Mouse (Mus musculus): ENCODE data around the gene Gjd2.

Gene Gjd2

DNA sequence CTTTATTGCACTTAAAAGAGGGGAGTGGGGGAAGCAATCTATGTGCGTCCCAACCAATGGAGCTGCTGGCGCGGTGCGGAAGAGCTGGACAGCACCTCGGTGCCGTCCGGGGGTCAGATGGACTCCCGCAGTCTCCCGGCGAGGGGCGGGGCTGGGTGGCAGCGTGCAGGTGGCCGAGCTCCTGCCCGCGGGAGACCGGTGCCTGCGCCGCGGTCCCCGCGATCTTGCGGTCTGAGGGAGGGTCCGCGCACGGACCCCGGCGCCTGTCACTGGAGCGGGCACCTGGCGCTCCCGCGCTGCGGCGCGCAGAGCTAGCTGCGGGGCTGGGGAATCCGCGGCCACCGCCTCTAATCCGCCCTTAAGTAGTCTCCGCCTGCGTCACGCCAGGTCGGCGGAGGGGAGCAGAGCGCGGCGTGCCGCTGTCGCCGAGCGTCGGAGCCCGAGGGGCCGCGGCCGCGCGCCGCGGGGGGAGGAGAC is at the start of gene Gjd2:
TSS of gene Gjd2 (minus strand) at position 325 of the 477 bp plus-strand sequence.
- DNase-seq: no peak

DNA sequence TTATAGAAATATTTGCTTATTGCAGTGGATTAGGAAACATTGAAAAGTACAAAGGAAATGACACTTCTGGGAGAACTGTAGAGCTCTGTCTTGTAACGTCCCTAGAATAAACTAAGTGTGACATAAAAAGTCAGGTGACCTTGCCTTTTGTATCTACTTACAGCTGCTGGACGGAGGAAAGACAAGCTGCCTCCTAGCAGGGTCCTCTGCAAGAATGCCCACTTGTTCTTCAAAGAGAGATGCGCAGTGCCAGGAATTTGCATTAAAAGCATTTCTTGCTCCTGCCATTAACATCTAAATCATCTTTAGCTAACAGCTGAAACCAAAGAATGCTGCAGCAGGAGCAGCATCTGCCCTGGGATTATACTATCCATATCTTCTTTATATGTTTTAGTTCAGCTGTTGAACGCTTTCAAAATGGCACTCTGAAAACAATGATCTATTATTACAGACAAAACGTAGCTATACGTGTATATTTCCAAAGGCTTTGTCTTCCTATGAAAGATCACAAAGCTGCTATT is 46.7 kb upstream of the Gjd2 start:
- no peak for DNase-seq

DNA sequence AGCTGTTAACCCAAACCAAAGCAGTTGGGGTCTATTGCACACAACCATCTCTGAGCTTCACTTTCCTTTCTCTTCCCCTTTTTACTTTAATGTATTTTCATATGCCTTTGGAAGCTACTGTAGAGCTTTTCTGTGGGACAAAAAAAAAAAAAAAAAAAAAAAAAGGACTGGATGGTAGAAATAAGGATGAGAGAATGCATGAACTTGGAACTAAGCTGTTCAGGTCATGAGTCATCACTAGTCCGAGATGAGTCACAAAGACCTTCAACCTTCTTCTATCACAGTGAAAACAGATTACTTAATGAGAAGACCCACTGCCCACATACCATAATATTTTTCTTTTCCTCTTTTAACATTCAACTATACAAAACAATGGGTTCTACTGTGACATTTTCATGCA is 46.2 kb upstream of the Gjd2 start:
- no peak for DNase-seq

DNA sequence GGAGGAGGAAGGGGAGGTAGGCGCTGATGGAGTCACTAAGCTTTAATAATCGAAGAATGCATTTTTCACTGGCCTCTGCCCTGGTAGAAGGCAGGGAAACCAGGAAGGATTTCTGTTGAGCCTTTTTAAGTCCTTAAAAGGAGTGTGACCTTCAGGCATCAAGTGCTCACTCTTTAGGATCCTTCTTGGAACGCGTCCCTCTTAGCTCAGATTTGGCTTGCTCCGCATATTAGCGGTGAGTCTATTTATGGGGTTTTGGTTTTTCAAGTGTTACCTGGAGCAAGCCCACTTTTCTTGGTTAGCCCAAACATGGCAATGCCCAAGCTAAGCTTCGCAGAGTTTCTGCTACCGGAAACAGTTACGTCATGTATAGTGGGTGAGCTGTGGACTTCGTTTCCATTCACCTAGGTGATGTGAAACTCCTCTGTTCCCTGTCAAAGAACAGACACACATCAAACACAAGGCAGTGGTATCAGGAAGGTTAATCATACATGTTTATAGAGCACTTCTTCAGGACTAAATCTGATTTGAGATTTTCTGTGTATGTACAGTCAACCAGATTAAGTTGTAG is 44.9 kb upstream of the Gjd2 start:
- no peak for DNase-seq

DNA sequence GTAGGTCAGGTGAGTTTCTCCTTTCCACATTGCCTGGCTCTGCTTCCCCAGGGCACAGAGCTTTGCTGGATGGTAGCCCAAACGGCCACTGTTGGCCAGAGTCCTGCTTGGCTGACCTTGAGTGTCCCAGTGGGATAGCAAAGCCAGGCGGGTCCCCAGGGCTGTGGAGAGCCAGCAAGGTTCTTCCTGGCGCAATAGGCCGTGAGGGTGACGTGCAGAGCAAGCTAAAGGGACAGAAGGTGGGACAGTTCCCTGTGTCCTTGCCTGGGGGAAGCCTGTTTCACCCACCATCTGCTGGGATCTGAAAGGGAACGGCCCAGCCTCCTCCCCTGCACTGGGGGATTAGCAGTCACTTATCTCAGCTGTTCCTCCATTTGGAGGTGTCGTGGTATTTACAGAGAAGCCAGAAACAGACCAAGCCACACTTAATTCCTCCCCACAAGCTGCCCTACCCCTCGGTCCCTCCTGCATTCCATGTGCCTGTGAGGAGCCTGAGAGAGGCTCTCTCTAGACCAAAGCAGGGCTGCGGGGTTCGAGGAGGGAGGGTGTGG is 44.0 kb upstream of the Gjd2 start:
- DNase-seq: peak; percentile 14

DNA sequence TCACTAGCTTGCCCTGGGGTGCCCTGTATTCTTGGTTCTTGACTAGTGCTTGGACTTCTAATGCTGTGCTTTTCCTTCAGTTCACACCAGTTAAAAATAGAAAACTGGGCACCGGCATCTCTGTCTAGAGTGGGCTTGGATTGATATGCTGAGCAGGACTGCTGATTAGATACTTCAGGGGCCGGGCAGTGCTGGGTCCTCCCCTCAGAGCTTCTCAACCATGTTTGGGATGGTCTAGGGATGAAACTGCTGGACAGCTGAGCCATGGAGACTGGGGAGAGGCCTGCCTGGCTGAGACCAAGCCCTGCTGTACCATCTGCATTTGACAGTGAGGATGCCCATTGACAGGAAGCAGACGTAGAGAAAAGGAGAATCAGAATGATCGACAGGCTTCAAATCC is 40.7 kb upstream of the Gjd2 start:
- DNase-seq: no peak

DNA sequence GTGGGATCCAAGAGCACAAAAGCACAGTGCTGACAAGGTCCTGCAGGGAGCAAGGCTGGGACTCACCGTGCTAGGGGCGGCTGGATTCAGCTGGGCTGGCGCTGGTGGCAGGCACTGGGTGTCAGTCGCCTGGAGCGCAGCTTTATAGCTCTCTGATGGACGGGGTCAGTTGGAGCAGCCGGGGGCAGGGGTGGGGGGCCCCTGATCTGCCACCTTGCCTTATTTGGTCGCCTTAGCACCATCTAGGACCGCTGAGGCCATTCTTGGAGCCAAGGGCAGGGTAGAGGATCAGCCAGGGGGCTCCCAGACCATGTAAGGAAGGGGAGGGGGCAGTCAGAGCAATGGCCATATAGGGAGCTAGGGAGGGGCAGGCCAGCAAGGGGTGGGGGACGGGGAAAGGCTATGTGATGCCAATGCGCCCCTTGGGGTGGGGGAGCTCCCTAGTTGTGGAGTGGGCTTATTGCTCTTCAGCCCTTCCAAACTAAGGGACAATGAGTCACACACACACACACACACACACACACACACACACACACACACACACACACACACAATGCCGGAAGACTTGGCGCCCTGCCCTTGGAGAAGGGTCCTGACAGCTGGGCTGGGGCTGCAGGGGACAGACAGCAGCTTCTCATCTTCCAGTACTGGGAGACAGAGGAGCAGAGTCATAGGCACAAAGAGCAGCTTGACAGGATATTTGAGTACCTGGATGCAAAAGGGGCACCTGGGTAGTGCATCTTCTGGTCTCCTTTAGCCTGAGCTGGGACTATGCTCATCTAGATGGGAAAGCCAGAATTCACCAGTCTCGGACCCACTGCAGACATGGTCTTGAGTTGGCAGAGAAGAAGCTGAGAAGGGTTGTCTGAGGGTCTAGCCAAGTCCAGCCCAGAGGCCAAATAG is 39.5 kb upstream of the Gjd2 start, which contains the start of gene Actc1:
TSS of gene Actc1 (minus strand) at position 853 of the 903 bp plus-strand sequence.
- DNase-seq: no peak

DNA sequence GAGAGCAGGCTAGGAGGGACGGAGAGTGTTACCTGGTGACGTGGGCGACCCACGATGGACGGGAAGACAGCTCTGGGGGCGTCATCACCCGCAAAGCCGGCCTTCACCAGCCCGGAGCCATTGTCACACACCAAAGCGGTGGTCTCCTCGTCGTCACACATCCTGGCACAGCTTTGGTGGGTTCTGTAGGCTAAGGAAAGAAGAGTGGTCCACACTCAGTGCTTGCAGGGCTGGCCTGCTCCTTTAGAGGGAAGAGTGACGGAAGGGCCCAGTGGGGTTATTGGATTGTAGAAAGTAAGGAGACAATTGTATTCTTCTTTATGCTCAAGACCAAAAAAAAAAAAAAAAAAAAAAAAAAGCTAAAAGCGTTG is 38.4 kb upstream of the Gjd2 start:
- DNase-seq: no peak

DNA sequence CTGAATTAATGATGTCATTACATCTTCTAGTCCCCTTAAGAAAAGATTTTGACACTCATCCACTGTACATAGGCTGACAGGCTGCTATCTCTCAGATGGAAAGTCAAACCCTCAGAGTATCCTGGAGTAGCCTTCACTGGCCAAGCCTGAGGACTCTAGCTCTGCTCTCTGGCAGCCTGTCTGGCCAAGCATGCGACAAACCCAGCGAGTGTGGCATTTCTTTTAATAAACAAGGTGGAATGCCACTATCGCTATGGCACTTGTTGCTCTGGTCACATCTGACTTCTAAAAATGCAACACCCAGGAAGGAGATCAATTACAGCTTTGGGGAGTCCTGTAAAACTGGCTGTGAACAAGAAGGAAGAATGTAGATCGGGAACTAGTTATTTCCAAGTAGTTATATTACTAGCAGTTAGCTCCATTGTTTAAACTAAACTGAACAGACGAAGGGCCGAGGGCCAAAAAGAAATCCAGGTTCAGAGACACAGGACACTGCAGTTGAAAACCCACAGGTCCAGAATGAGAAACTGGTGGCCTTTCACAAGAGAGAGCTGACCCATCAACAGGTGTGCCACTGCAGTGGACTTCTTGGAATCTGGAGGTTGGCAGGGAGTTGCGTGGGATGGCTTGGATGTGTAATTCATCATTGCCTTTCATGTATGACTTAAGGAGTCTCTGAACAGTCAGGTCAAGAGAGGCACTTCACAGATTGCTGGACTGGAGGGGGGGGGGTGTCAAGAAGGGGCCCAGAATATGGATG is 37.9 kb upstream of the Gjd2 start:
- DNase-seq: no peak

DNA sequence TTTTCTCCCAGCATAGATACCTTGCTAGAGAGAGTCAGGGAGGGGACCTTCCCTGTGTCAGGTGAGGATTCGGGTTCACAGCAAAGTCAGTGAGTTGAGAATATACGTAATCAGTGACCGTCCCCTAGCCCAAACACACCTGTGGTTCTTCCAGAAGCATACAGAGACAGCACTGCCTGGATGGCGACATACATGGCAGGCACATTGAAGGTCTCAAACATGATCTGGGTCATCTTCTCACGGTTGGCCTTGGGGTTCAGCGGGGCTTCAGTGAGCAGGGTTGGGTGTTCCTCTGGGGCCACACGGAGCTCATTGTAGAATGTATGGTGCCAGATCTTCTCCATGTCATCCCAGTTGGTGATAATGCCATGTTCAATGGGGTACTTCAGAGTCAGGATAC is 36.7 kb upstream of the Gjd2 start:
- DNase-seq: no peak

DNA sequence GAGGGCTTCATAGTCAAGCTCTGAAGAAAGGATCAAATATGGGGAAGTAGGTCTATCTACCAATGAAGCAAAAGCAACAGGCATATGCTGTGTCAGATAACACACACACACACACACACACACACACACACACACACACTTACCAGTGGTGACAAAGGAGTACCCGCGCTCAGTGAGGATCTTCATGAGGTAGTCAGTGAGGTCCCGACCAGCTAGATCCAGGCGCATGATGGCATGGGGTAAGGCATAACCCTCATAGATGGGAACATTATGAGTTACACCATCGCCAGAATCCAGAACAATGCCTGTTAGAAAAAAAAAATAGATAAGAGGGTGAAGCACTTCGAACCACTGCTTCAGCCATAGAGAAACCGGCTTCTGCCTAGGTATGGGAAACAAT is 36.0 kb upstream of the Gjd2 start:
- DNase-seq: no peak

DNA sequence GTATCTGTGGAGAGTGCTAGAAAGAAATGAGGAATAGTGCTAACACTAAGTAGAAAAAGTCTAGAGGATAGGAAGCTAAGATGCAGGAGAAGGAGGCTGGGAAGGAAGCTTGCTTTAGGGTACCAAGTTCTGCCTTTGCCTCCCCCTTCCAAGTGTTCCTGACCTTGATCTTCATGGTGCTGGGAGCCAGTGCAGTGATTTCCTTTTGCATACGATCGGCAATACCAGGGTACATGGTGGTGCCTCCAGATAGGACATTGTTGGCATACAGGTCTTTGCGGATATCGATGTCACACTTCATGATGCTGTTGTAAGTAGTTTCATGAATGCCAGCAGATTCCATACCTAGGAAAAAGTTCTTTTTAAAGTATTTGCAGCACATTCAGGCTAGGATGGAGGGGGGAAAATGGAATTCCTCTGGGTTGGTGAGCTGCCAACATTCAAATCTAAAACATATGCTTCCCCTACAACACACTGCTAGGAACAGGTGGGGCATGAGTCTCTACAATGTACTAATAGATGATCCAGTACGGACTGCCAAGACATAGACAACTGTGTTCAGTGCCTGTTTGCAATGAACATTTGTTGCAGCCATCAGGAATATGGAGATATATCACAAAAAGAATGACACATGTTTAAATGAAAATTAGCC is 34.7 kb upstream of the Gjd2 start:
- DNase-seq: no peak

DNA sequence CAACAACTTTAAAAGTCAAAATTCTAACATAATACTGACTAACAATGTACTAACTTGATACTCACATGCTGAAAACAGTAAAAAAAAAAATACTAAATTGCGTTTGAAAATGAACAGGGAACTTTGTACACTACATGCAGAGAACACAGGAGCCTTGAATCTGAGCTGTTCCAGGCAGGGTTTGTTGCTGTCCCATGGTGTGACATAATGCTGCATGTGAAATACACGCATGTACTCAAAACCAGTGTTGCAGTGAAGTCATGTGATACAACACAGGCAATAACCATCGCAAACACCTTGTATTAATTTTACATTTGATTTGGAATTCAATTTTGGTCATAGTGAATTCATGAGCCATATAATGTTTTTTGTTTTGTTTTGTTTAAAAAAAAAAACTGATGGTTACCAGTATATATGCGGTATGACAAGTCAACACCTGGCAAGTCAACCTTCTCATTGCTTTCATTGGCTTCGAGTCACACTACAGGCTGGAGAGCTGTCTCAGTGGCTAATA is 32.8 kb upstream of the Gjd2 start:
- DNase-seq: no peak

DNA sequence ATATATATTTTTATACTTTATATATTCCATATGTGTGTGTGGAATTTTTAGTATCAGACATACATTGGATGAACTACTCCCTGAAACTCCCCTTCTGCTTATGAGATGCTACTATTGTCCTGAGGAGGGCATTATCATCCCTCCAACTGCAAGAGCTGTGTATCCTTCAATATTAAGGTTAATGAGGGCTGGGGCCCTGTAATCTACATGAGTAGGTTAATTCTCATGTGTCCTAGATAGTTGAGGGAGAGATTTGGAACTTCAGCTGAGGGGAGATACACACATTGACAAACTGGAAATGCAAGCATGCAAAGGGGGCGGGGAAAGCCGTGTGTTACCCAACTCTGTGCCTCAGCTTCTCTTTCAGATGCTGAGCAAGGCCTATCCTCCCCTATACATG is 24.5 kb upstream of the Gjd2 start:
- no peak for DNase-seq

DNA sequence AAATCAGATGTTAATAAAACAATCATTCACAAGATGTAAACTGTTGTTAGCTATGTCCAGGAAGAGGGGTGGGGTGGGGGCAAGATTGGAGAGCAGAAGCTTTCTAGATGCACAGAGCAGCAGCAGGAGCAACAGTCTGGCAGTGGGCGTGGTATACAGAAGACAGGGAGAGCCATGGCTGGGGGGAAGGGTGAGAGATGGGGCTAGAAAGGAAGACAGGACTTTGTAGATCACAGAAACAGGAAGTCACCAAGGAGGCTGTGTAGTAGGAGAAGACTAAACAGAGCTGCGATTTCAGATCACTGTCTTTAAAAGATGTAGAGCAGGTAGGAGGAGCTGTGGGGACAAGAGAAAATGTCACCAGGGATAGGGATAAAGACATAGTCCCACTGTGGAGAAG is 18.8 kb upstream of the Gjd2 start:
- no peak for DNase-seq

DNA sequence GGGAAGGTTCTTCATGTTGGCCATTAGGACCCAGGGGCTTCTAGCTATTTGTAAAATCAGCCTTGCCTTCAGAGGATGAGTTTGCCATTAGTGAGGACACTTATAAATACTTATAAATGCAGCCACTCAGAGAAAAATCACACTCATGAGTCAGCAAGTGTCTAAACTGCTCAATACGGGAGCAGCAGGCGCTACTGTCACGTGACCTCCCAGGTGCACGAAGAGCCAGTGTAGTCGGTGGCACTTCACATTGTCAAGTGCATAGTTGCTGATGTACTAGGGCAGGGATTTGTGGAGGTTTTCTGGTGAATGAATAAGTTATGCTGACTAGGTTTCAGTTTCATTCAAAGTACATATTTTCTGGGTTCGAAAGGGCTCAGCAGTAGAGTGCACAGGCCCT is 10.0 kb upstream of the Gjd2 start:
- no peak for DNase-seq

DNA sequence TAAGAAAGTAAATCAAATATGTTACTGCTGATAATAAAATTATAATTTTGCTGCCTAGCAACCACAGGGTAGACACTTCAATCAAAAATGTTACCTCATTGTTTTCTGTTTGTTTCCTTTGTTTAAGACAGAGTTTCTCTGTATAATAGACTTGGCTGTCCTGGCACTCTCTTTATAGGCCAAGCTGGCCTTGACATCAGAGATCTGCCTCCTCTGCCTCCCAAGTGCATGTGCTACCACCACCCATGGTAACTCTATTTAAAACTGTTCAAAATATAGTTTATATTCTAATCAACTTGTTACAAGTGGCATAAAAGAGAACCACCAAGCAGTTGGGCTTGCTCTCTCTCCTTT is 6.8 kb upstream of the Gjd2 start:
- DNase-seq: no peak

DNA sequence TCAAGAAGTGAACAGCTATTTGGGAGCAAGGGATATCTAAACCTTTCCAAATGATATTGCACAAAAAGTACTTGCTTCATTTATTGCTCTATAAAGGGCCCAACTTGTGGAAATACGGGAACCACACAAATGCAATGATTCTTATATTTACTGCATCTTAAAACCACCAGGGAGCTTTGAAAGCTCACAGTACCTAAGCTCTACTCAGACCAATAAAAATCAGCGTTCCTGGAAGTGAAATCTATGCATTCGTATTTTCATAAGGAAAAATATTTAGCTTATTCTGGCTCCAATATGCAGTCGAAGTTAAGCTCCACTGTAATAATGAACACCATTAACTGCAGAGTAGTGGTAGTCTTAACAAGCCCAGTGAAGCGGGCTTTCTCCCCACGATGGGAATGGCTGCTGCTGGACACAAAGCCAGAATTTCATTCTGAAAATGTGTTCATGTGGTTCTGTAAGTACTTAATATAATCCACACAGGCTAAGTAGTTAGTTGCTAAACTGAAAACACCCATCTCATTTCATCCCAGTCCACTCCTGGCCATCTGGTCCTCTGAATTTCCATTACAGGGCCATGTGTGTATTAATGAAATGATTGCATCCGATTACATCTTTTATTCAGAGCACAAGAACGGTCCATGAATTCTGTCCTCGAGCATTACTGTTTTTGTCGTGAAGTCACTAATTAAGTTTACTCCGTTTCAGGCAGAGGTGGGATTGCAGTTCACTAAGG is 6.2 kb upstream of the Gjd2 start:
- no peak for DNase-seq

DNA sequence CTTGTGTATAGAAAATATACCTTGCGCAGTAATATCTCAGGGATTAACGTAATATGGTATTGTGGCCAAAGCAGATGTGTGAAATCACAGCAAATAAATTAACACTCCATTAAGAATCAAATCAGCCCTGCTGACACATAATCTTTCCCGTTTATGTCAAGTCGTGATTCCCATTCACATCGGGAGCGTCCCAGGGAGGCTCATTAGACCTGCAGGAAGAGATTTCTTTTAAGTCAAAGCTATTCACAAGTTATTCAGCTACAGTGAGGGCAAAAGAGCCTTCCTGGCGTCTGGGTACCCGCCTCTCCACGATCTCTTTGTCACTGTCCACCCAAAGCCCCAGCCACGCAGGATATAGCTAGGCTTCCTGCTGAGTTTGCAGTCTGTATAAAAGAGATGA is 4.7 kb upstream of the Gjd2 start:
- DNase-seq: no peak

DNA sequence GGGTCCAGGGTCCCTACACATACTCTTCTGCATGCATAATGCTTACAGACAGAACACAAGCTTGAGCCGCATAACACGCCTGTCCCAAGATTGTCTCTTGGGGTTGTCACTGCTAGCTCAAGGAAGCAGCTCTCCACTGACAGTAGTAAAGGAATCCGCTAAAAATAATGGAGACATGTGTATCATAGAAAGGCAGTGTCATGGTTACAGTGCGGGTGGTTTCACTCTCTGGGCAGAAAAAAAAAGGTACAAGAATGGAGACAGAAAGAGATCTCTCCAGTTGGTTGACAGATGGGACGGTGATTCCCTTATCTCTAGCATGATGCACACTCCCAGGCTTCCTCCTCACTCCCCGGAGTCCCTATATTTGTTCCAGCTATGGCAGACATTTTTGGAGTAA is 1.4 kb upstream of the Gjd2 start:
- DNase-seq: no peak

DNA sequence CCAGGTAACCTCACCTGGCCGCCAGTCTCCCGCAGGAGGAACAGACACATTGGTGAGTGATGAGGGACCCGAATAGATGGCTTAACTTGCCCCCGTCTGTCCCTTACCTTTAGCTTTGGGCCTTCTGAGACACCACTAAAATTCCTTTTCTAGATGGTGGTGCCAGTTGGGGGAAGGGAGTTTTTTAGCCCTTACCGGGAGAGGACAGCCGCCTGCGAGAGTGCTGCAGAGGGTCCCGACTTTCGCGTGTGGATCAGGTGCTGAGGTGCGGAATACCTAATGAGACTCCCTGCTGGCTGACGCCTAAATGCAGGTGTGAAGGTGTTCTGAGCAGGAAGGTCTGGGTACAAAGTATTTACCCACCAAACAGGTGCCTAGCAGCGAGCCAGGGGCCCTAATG is 427 bp upstream of the Gjd2 start:
- no peak for DNase-seq

DNA sequence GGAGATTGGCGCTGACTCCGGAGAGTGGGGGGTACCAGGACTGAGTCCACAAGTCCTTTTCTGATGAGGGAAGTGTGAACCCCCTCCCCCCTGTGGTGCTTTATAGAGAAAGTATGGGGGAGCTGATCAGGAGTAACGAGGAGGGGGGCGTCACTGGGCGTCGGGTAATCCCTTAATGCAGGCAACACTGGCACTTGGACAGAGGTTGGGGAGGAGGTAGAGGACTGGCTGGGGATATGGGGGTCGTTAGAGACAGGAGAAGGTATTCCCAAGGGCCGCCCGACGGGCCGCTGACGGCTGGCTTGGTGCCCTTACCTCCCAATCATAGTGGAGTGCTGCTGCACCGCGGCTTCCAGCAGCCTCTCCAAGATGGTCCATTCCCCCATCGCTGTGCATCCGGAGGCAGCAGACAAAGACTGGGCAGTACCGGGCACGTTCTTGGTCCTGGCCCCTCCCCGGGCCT is 639 bp downstream of the Gjd2 start:
- DNase-seq: no peak
